Mouse (Mus musculus) neutrophil, adult 5-6 weeks (primary cell): ENCODE data around the gene Rbm47. TPM values are rescaled to one million over a fixed set of nuclear protein-coding genes. Genes with fewer than 3 reads are reported as not detected.
A peak's percentile ranks its signal among the peaks of the same experiment; 100 is the strongest.

ENCODE experiments used
- ATAC-seq: fragments of 151-379, 151-347 bp; 2 replicates; pipeline ENCODE4 v1.8.0; 2017; ENCODE audit warnings: mild to moderate bottlenecking, moderate TSS enrichment; ENCODE audit not compliant: insufficient number of reproducible peaks, poor library complexity, low FRiP score, severe bottlenecking; ENCODE audit errors: extremely low read depth
- total RNA-seq: library from RNA; stranded (forward); fragments of 200-1000 nt; gene quantifications from 2 replicates; pipeline ENCODE4 v1.2.3, GENCODE M21; 2017

The Rbm47 gene
- total RNA-seq, 1 experiment from 2014 or later: 24.1 TPM

- no peak for ATAC-seq
These were observed 96.1 kb downstream of the Rbm47 start for GRCm38 (mm10) chr5:66076685-66077301.

- ATAC-seq: no peak
These were observed 97.0 kb downstream of the Rbm47 start for GRCm38 (mm10) chr5:66075906-66076305.

GRCm38 (mm10) chr5:66075032-66075488, 97.9 kb downstream of the Rbm47 start:
- ATAC-seq: peak; percentile 78

DNA sequence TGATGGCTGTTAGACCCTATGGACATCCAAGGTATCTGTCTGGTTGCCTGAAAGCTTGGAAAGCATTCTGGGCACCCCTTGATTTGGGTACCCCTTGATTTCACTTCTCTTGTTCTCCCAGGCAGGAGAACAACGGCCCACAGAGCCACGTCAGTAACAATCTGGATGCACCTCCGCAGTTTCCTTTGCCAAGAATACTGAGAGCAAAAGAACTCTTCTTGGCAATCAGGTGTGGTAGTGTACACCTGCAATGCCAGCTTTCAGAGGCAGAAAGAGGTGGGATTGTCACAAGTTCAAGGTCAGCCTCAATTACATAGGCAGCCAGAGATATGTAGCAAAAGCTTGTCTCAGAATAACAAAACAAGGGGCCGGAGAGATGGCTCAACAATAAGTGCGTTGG, 98.7 kb downstream of the Rbm47 start:
- no peak for ATAC-seq

- ATAC-seq: no peak
These were observed 99.2 kb downstream of the Rbm47 start for GRCm38 (mm10) chr5:66073604-66074164.

GRCm38 (mm10) chr5:66071722-66072121, 101.2 kb downstream of the Rbm47 start:
- ATAC-seq: no peak

GRCm38 (mm10) chr5:66070350-66070749, 102.6 kb downstream of the Rbm47 start:
- no peak for ATAC-seq

- peak; percentile 82 for ATAC-seq
These were observed 103.3 kb downstream of the Rbm47 start for GRCm38 (mm10) chr5:66069470-66070144.

DNA sequence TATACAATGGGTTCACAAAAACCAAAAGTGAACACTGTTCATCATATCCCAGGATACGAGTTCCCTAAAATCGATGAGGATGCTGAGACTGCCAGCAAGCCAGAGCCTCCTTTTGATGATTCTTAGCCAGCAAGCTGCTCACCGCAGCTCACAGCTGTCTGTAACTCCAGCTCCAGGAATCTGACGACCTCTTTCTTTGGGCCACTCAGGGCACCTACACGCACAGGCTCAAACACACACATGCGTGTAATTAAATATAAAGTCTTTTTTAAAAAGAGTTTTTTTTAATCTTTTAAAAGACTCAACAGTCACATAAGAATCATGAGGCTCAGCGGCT, 103.8 kb downstream of the Rbm47 start:
- no peak for ATAC-seq

- no peak for ATAC-seq
These were observed 104.6 kb downstream of the Rbm47 start for GRCm38 (mm10) chr5:66068068-66068920.

DNA sequence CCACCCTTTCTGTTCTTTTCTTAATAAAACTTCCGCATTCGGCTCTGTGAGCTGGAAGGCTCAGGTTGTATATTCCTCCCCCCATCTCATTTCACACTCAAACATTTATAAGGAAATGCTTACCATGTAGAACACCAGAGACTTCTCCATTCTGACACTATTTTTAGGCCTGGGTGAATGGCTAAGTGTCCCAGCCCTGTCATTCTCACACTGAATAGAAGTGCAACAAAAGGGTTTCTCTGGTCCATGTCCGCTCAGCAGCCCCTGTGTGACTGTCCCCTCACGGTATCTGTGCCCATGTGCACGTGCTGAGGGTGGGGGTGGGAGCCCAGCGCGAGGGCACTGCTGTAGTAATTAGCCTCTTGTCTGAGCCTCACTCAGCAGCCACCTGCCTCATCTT, 105.7 kb downstream of the Rbm47 start:
- peak; percentile 18; the same call in 1 of the 2 replicates for ATAC-seq

- no peak for ATAC-seq
These were observed 110.0 kb downstream of the Rbm47 start for GRCm38 (mm10) chr5:66062930-66063220.

GRCm38 (mm10) chr5:66062046-66062929, 110.6 kb downstream of the Rbm47 start:
- ATAC-seq: peak; percentile 49

GRCm38 (mm10) chr5:66061667-66062045, 111.3 kb downstream of the Rbm47 start:
- no peak for ATAC-seq

GRCm38 (mm10) chr5:66058844-66059243, 114.1 kb downstream of the Rbm47 start:
- ATAC-seq: no peak

GRCm38 (mm10) chr5:66056680-66057079, 116.2 kb downstream of the Rbm47 start:
- ATAC-seq: no peak

DNA sequence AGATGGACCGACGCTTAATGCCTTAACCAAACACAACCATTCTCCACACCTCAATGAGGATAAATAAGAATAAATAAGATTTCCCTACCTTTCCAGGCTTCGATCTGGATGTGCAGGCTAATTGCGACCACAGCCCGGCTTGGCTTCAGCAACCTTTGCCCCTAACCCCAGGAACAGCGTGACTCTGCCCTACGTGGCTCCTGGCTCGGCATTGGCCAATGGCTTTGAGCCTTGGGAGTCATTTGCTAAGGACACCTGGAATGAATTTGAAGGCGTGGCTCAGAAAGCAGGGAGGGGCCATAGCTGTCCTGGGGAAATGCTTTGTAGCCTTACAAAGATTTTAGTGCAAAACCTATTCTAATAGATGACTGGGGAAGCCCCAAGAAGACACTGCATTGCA, 118.5 kb downstream of the Rbm47 start:
- no peak for ATAC-seq

DNA sequence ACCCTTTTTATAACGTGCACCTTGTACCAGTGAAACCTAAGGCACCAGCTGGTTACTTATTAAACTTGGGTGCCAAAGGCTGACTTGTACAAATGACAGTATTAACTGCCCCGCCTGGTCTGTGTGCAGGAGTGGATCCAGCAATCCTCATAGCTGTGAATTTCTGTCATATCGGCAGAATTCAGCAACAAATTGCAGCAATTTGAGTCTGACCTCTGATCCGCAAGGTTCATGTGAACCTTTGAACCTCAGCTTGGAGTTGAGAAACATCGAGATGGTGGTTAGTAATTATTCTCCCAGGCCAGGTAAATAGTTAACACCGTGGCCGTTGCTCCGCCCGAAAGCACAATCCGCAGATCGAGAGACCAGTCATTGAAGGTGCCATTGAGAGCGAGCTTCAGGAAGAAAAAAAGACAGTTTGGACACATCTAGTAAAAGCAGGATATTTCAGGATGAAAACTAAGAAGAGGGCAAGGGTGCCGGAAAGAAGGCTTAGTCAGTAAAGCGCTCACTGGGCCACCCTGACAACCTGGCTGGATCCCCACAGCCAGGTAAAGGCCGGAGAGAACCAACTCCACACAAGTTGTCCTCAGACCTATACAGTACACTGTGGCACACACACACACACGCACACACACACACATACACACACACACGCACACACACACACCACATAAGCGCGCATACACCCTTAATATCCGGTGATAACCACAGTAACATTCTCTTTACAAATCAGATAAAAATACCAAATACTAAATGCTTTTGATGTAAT, 120.0 kb downstream of the Rbm47 start:
- ATAC-seq: no peak
